Mouse (Mus musculus) cerebellum, postnatal 4 days (tissue): ENCODE results near the gene Ptdss2.

Experiments
- DNase-seq, 2 experiments: peaks; one replicate each; pipeline ENCODE4 v3.0.0; 2022; ENCODE audit warnings: low spot score in 2 of 2, mixed read lengths in 1 of 2

Ptdss2 gene

DNA sequence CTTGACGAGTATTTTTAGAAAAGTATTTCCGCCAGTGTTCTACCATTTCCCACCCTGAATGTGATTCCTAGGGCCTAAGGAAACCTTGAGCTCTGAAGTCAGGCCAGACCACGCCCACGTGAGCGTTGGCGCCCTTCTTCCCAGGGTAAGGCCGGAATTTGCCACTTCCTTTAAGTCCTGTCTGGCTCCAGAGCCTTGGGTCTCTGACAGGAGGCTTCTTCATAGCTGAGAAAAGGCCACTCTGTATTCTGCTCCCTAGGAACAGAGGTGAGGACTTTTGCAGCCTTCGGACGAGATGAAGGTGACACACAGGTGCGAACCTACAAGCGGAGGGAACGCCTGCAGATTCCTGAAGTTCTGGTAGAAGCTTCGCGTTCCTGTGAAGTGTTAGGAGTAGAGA, at the start of gene Ptdss2:
TSS of gene Ptdss2 (plus strand) at position 138 of the 400 bp plus-strand sequence.
- DNase-seq, result no peak

DNA sequence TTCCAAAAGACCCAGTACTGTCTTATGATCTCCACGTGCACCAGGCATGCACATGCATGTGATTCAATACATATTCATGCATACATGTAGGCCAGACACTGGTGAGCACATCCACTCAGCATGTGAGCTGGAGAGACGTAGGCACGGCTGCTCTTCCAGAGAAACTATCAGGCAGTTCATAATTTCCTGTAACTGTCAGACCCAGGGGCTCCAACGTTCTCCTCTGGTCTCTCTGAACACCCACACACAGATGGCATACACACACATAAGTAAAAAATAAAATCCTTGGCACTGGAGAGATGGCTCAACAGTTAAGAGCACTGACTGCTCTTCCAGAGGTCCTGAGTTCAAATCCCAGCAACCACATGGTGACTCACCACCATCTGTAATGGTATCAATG, 48.4 kb upstream of the Ptdss2 start:
- DNase-seq, result no peak

DNA sequence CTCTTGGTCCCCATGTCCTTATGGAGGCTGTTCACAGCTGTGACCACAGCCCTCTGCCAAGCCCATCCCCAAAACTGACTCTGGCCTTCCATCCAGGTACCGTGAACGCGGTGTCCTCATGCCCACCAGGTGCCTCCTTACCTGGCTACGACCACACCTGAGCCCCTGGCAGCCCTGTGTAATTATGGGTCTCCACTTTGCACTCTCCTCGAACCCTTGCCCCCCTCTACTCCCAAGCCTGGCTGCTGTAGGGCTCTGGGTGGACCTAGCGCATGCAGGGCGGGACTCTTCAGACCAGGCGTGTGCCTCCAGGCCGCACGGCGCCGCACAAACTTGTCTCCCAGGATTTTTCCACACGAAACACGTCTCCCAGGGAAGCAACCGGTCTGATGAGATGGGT, 44.3 kb upstream of the Ptdss2 start, which contains the start of gene Pkp3:
TSS of gene Pkp3 (plus strand) at position 378 of the 400 bp plus-strand sequence.
- DNase-seq, result no peak

DNA sequence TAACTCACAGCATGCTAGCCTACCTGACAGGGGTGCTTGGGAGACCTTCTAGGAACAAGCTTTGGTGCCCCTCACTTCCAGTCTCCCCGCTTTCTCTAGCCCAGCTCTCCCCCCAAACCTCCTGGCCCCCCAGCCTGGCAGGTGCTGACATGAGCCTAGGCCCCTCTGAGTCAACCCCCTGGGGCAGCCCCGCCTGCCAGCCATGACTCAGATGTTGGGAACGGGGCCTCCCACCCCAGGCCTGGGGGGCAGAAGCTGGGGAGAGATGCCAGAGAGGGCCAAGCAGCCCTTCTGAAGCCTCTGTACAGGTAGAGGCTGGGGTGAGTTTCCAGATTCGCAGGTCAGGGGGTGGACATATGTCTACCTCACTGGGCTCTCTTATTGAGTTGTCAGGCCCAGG, 43.3 kb upstream of the Ptdss2 start:
- DNase-seq, result no peak

DNA sequence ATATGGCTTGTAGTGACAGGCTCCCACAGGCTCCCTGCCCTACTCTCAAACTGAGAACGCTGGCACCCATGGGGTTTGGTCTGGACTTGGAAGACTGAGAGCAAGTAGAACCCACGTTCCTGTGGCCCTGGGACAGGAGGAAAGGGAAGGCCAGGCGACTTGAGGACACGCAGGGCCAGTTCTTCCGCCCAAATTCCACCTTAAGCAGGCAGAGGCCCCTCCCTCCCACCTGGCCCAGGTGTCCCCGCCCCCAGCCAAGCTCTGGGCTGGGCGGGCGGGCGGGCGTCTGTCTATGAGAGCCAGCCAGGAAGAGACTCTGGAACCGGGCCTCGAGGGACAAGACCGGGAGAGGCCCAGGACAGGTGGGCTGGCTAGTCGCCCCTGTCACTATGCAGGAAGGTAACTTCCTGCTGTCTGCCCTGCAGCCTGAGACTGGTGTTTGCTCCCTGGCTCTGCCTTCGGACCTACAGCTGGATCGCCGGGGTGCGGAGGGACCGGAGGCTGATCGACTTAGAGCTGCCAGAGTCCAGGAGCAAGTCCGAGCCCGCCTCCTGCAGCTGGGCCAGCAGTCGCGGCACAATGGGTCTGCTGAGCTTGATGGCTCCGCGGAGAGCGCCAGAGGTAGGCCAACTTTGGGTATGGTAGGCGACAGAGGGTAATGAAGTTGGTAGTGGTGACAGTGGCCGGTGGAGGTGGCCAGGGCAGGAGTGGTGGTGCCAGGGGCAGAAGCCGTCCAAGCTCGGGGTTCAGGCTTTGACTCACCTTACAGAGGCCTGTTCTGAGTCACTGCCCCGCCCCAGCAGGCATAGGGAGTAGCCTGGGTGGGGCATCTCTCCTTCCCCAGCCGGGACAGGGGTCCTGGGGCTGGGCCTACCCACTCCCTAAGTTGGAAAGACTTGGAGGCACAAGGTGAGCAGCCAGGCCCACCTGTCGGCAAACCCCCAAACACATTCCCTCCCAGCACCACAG, 42.4 kb upstream of the Ptdss2 start:
- no peak for DNase-seq

DNA sequence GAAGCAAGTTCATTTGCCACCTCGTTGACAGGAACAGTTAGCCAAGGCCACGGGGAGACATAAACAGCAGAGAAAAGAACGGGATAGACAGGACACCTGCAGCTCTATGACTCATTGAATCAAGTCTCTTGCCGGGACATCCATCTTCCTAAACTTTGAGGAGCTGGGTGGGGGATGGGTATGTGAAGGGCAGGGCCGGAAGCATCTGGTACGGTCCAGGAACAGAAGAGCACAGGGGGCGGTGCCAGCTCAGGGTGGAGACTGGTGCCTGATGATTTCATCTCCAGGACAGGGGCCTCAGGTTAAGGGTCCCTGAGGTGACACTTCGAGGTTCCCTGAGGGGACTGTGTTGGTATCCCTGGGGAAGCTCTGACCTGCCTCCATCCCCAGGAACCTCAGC, 34.3 kb upstream of the Ptdss2 start:
- DNase-seq, result no peak

DNA sequence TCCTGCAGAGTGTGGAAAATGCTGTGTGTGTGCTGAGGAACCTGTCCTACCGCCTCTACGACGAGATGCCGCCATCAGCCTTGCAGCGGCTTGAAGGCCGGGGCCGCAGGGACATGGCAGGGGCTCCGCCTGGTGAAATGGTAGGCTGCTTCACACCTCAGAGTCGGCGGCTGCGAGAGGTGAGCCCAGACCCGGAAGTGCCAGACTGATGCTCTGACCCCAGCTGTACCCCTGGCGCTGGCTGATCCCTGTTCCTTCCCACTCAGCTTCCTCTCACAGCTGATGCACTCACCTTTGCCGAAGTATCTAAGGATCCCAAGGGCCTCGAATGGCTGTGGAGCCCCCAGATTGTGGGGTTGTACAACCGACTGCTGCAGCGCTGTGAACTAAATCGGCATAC, 33.7 kb upstream of the Ptdss2 start:
- no peak for DNase-seq

DNA sequence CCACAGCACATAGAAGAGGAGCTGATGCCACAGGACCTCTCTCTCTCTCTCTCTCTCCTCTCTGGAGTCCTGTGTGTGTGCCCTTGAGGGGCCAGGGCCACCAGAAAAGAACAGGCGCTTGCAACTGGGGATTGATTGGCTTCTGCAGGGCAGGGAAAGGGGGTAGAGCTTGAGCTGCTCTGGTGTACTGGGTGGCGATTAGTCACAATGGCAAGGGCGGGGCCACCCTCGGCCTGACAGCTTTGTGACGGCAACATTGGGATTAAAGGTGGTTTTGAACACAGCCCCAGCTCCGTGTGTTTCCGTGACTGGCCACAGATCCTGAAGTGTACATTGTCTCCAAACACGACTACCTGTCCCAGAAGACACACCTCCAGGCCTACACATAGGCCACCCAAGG, 32.0 kb upstream of the Ptdss2 start:
- DNase-seq, result no peak

DNA sequence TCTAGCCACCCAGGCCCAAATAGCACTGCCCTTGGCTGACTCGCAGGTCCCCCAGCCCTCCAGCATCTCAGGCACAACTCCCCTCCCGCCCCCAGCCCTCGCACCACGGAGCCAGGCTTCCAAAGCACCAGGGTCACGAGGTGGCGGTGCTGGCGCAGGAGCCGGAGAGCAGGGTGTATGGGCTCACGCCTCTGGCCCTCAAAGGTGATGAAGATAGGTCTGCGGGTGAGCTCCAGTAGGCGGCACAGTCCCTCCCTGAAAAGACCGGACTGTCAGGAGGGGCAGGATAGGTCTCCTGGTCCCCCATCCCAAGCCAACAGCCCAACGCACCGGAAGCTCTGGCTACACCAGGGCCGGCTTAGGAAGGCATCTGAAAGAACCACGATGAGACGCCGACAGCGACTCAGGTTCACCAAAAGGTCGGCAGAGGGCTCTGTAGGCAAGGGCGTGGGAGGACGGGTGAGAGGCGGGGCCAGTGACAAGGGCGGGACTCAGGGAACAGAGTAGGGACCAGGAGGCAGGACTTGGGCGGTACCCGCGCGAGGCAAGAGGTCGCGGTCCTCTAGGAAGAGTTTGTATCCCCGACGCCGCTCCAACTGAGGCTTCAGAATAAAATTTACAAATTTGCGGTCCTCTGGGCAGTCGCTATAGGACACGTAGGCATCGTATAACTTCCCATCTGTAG, 30.0 kb upstream of the Ptdss2 start:
- DNase-seq, result peak in 1 of 2 experiments; percentile 64

DNA sequence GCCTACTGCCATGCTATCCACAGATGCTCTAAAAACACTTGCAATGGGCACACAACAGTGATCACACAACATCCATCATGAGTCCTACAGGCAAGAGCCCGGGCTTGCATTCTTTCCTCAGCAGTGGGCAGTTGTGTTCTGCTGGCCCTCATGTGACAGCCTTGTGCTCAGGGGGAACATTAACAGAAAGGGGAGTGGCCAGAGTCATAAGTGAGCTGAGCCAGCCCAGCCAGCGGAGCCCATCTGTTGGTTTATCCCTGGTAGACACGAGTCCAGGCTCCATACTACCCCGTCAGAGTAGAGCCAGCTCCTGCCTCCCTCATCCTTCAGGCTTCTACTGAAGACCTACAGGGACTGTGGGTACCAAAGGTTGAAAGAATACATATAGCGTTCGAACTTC, 28.2 kb upstream of the Ptdss2 start:
- DNase-seq, result no peak

DNA sequence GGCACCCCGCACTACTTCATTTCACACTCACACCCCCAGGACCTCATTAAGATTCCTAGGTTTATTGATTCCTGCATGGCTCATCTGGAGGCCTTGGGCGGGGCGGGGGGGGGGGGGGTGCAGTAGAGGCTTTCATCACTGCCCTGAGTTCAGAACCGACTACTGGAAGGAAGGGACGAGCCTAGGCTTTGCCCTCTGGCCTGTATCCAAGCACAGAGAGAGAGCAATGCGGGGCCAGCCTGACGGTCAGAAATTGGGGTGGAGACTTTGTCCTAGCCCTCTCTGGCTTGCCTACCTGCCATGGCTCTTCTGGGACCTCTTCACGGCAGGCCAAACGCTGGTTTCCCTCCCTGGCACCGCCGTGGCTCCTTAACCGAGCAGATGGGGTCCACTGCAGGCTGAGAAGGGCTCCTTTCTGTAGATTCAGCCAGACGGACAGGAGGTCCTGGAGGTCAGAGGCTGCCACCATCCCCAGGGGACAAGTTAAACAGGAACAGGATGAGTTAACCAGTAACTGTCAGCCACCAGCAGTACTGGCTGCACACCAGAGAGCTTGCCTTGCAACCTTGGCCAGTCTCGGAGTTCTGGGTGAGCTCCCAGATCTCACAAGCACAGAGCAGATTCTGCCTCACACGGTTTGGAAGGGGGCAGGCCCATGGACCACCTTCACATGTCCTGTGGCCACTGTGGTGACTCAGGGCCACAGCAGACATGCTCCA, 27.5 kb upstream of the Ptdss2 start:
- no peak for DNase-seq

DNA sequence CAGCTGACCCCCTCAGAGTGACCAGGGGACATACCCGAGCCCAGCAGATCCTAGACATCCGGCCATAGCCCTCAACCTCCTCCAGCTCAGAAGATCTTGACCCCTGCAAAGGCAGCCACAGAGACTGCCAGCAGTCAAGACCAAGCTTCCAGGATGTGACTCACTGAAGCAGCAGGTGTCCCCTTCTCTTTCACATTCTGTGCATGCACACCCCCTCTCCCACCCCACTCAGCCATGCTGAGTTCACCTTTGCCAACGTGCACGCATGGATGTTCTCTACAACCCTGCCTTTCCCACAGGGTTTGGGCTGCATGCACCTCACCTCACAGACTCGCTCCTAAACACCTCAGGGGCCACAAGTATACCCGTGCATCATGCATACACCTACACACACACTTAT, 26.2 kb upstream of the Ptdss2 start:
- no peak for DNase-seq

DNA sequence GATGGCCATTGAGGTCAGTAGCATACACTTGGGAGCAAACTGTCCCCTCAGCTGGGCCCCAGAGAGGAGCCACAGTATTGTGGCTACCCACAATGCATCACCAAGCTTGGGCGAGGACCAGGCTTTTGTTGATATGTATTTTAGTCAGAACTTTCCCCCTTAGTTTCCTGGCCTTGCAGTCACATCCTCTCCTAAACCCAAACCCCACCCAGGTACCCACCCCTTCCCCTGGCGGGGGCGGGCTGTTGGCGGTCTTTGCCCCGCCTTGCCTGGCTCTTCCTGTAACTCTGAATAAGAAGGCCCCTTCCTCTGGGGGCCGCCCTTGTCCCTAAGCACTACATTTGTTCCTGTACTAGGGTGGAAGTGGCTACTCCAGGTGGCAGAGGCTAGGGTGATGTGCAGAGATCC, 25.5 kb upstream of the Ptdss2 start:
- no peak for DNase-seq

DNA sequence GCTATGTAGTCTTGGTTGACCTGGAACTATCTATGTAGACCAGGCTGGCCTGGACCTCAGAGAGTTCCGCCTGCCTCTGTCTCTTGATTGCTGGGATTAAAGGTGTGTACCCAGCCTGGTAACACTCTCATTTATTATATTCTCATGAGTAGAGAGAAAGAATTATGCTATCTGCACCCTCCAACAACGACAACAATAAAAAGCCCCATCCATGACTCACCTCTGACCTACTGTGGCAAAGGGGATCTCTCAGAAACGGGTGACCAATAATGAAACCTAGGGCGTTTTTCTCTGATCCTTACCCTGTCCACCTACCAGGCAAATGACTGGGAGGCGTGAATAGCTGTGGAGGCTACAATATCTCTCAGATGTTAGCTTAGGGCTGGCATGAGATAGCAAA, 25.0 kb upstream of the Ptdss2 start:
- no peak for DNase-seq

DNA sequence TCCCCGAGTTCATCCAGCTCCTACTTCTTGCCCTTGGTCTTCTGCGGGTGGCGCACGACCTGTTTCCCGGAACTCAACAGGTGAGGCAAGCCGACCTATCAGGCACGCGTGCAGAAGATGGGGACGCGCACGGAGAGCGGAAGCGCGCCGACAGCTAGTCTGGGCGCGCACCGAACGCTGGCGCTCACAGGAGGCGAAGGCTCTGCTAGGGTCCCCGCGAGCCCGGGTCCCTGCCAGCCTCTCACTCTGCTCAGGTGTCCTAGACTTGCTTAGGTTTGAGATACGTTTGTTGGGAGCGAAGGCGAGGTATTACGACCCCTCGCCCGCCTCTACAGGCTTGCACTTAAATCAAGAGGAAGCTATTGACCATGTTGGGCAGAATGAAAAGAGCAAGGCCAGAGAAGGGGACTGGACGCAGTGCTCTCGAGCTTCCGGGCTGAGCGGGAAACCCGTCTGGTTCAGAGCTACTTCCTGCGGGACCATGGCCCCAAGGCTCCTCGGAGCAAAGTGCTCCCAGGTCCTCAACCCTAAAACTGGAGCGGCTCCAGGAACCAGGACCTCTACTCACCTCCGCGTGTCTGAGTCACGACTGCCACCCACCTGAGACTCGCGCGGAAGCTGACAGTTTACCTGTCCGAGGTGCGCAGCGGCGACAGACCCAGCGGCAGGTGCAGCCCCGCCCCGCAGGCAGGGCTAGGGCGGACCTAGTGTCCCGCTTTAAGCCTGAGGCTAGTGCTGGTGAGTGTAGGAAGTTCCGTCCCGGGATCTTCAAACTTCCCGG, 22.1 kb upstream of the Ptdss2 start, which contains the start of gene Sigirr:
TSS of gene Sigirr (minus strand) at position 662 of the 781 bp plus-strand sequence.
- no peak for DNase-seq

DNA sequence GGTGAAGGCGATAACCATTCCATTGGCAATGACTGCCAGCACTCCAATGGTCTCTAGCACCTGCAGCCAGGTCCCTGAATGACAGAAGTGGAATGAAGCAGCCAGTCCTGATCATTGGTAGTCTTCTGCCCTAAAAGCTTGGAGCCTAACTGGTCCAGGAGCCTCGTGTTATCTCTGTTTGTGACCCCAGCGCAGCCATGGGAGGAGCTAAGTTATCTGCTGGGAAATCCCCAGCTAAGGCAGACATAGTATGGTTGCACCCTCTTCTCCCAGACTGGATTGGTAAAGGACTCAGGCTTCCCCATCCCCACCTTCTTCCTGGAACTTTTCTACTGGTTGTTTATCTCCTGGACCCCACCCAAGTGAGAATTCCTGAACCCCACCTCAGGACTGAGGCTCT, 19.0 kb upstream of the Ptdss2 start:
- no peak for DNase-seq

DNA sequence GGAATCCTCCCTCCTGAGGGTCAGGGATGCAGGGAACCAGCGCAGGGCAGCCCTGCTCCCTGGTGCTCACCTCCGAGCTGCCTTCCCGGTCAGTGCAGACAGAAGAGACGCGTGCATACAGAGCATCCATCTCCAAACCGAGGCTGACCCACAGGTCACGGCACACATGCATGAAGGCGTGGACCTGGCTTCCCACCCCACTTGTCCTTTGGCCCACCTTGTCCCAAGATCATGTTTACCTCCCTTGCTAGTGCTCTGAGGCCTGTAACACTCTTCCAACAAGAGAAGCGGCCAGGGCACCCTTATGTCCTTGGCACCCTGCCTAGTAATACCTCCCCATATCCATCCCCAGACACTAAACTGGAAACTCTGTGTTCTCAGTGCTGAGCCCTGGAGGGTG, 6.3 kb upstream of the Ptdss2 start:
- no peak for DNase-seq

DNA sequence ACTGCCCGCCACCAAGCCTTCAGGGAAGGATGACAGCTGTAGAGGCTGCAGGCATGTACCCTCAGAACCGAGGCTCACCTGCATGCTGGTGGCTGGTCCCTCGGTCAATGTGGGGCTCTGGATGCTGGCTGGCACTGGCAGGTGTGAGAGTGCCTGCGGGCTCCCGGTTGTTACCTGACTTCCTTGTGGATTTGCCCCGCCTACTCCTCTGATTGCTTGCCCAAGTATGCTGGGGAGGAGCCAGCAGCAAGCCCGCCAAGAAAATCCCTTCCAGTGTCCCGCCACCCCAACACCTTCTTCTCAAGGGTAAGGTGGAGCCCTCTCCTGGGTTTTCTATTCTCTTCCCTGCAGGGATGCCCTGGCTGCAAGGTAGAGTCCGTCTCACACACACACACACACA, 4.5 kb upstream of the Ptdss2 start, which contains the start of gene Ano9:
TSS of gene Ano9 (minus strand) at position 171 of the 400 bp plus-strand sequence.
- no peak for DNase-seq

DNA sequence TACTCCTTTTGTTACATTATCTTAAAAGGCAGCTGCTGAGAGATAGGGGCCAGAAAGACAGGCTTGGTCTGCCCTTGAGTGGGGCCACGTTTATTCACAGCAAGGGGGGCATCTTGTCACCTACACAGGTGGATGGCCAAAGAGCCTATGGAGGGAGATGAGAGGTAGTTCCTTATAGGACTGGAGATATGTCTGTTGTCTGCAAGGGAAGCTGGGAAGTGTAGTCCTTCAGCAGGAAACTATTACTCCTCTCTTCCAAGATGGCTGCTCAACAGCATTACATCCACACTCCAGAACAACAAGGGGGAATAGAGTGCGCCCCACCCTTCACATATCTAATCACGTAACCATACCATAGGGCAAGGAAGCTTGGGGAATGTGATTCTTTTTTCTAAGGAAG, 2.7 kb upstream of the Ptdss2 start:
- DNase-seq, result no peak

DNA sequence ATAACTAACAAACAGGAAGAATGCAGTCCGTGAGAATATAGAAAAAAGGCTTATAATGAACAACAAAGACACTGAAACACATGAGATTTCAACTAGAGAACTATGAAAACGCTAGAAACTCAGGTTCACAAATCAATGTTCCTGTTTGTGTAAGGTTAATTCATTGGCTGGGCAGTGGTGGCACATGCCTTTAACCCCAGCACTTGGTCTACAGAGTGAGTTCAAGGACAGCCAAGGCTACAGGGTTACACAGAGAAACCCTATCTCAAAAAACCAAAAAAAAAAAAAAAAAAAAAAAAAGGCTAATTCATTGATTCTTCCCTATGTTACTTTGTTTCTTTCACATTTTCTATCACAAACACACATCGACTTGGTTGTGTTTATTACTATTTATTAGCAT, 1.6 kb upstream of the Ptdss2 start:
- DNase-seq, result no peak

DNA sequence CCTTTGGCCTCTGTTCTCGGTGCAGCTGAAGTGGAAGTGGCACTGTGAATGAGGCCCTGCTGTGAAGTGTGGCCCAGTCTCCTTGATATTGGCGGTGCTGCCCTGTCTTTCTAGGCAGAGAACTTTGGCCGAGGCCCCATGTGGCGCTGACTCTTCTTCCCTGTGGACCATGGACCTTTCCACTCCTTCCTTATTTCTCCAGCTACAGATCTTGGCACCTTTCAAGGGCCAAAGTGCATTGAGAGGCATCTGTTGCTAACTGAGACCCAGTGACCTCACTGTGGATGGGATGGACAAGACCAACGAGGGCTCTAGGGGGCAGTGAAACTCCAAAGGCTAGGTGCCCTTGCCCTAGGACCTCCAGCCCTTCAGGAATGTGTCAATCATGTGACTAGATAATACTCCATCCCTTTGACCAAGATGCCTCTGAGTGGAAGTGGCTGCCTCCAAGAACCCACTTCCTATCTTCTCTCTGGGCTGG, 1.1 kb upstream of the Ptdss2 start:
- DNase-seq, result no peak
